Mouse (Mus musculus) embryonic fibroblast, embryonic 13.5 days (primary cell): ENCODE measurements around the gene Ascc3.

Source experiments
- CTCF ChIP-seq: IDR thresholded peaks from 2 replicates; pipeline ENCODE4 v1.5.1; 2011; ENCODE audit warnings: mild to moderate bottlenecking, control low read depth, low read length, moderate library complexity, borderline replicate concordance; ENCODE audit not compliant: insufficient read depth
- POLR2A ChIP-seq: IDR thresholded peaks from 2 replicates; pipeline ENCODE4 v1.6.1; 2011; ENCODE audit warnings: low read depth, mild to moderate bottlenecking, control low read depth, low read length, moderate library complexity

DNA sequence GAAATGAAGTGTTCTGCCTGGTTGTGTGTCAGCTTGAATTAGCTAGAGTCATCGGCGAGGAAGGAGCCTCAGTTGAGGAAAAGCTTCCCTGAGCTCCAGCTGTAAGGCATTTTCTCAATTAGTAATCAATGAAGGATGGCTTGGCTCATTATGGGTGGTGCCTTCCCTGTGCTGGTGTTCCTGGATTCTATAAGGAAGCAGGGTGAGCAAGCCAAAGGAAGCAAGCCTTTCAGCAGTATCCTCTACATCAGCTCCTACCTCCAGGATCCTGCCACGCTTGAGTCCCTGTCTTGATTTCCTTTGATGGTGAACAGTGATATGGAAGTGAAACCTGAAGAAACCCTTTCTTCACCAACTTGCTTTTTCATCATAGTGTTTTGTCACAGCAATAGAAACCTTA, 118.8 kb downstream of the Ascc3 start:
- TF ChIP-seq CTCF (no peak), POLR2A (no peak)
